Mouse (Mus musculus) erythroid progenitor cell, adult 5-6 weeks (primary cell): ENCODE data around the gene Rbck1. TPM values are rescaled to one million over a fixed set of nuclear protein-coding genes. Genes with fewer than 3 reads are reported as not detected.
"Not testable (repeated sequence)": the region's sequence is repeated elsewhere in the genome, so short reads cannot be mapped to it uniquely, and the experiment has no call there.

Source experiments
- ATAC-seq: replicated peaks from 2 replicates; pipeline ENCODE4 v1.8.0; 2016; ENCODE audit warnings: moderate number of reproducible peaks, mild to moderate bottlenecking, moderate TSS enrichment, inconsistent platforms; ENCODE audit not compliant: poor library complexity, low FRiP score, severe bottlenecking
- total RNA-seq, 2 experiments: library from RNA; stranded (forward) in 1 of 2; stranded (reverse) in 1 of 2; fragments of 150-400 nt in 1 of 2; fragments of 186-747, 209-891 nt in 1 of 2; gene quantifications; 2 replicates each; pipeline versions ENCODE4 v1.2.3 to v1.2.4; 2015 to 2017; ENCODE audit warnings: low replicate concordance in 2 of 2

Gene Rbck1
- total RNA-seq, 2 experiments from 2014 or later = 35.2 to 64.6 TPM

- no peak for ATAC-seq
These were observed 19.5 kb downstream of the Rbck1 start for GRCm38 (mm10) chr2:152312996-152313395.

GRCm38 (mm10) chr2:152307186-152307585, 25.3 kb downstream of the Rbck1 start:
- no peak for ATAC-seq

- ATAC-seq = no peak
These were observed 27.0 kb downstream of the Rbck1 start for GRCm38 (mm10) chr2:152305480-152305879.

- no peak for ATAC-seq
These were observed 28.7 kb downstream of the Rbck1 start for GRCm38 (mm10) chr2:152303781-152304180.

GRCm38 (mm10) chr2:152302862-152303261, 29.6 kb downstream of the Rbck1 start:
- no peak for ATAC-seq

GRCm38 (mm10) chr2:152294541-152294940, 37.9 kb downstream of the Rbck1 start:
- ATAC-seq = no peak

GRCm38 (mm10) chr2:152293727-152294475, 38.6 kb downstream of the Rbck1 start, which contains the start of gene Tbc1d20:
TSS of gene Tbc1d20 (plus strand) at chr2:152293828.
- peak; percentile 95 for ATAC-seq

GRCm38 (mm10) chr2:152293179-152293726, 39.2 kb downstream of the Rbck1 start:
- ATAC-seq = peak; percentile 61

GRCm38 (mm10) chr2:152292475-152292874, 40.0 kb downstream of the Rbck1 start:
- no peak for ATAC-seq

- ATAC-seq = not testable (repeated sequence)
These were observed 42.8 kb downstream of the Rbck1 start for GRCm38 (mm10) chr2:152289623-152290022.

GRCm38 (mm10) chr2:152288046-152288445, 44.4 kb downstream of the Rbck1 start:
- no peak for ATAC-seq

GRCm38 (mm10) chr2:152287560-152287959, 44.9 kb downstream of the Rbck1 start:
- no peak for ATAC-seq

- no peak for ATAC-seq
These were observed 51.0 kb downstream of the Rbck1 start for GRCm38 (mm10) chr2:152281407-152281806.

GRCm38 (mm10) chr2:152273639-152274038, 58.8 kb downstream of the Rbck1 start:
- ATAC-seq = no peak

Other genes with a start within 250 kb of the Rbck1 start
- 10.1 and 16.3 TPM in 2 replicates for gene Srxn1, start 227.1 kb downstream of the Rbck1 start, total RNA-seq (2015; ENCODE audit: low replicate concordance)
- gene Srxn1, start 227.1 kb downstream of the Rbck1 start, total RNA-seq (2017; ENCODE audit: low replicate concordance) = 11.5 and 35.3 TPM in 2 replicates
- gene Tcf15, start 189.1 kb downstream of the Rbck1 start, total RNA-seq (2015; ENCODE audit: low replicate concordance) = not detected in 2 replicates
- gene Tcf15, start 189.1 kb downstream of the Rbck1 start, total RNA-seq (2017; ENCODE audit: low replicate concordance) = not detected in 2 replicates
- gene Csnk2a1, start 105.8 kb downstream of the Rbck1 start, total RNA-seq (2015; ENCODE audit: low replicate concordance) = 51.2 and 70.4 TPM in 2 replicates
- gene Csnk2a1, start 105.8 kb downstream of the Rbck1 start, total RNA-seq (2017; ENCODE audit: low replicate concordance) = 78.8 and 93.5 TPM in 2 replicates
- gene Tbc1d20, start 38.8 kb downstream of the Rbck1 start, total RNA-seq (2015; ENCODE audit: low replicate concordance) = 9.0 and 15.5 TPM in 2 replicates
- gene Tbc1d20, start 38.8 kb downstream of the Rbck1 start, total RNA-seq (2017; ENCODE audit: low replicate concordance) = 7.4 and 14.3 TPM in 2 replicates
- gene Trib3, start 11.4 kb upstream of the Rbck1 start, total RNA-seq (2015; ENCODE audit: low replicate concordance) = not detected in 2 replicates
- 3.1 TPM in 1 of 2 replicates, not detected in the other for gene Trib3, start 11.4 kb upstream of the Rbck1 start, total RNA-seq (2017; ENCODE audit: low replicate concordance)
- not detected in 2 replicates for gene Nrsn2, start 44.0 kb upstream of the Rbck1 start, total RNA-seq (2015; ENCODE audit: low replicate concordance)
- not detected in 2 replicates for gene Nrsn2, start 44.0 kb upstream of the Rbck1 start, total RNA-seq (2017; ENCODE audit: low replicate concordance)
- gene Sox12, start 65.4 kb upstream of the Rbck1 start, total RNA-seq (2015; ENCODE audit: low replicate concordance) = 4.0 and 4.2 TPM in 2 replicates
- 0.39 and 0.83 TPM in 2 replicates for gene Sox12, start 65.4 kb upstream of the Rbck1 start, total RNA-seq (2017; ENCODE audit: low replicate concordance)
- gene Zcchc3, start 82.4 kb upstream of the Rbck1 start, total RNA-seq (2015; ENCODE audit: low replicate concordance) = 6.8 and 9.6 TPM in 2 replicates
- gene Zcchc3, start 82.4 kb upstream of the Rbck1 start, total RNA-seq (2017; ENCODE audit: low replicate concordance) = 4.9 and 5.4 TPM in 2 replicates
- gene 6820408C15Rik, start 82.9 kb upstream of the Rbck1 start, total RNA-seq (2015; ENCODE audit: low replicate concordance) = not detected in 2 replicates
- gene 6820408C15Rik, start 82.9 kb upstream of the Rbck1 start, total RNA-seq (2017; ENCODE audit: low replicate concordance) = 1.0 TPM in 1 of 2 replicates, not detected in the other
- gene Defb23, start 132.0 kb upstream of the Rbck1 start, total RNA-seq (2015; ENCODE audit: low replicate concordance) = not detected in 2 replicates
- not detected in 2 replicates for gene Defb23, start 132.0 kb upstream of the Rbck1 start, total RNA-seq (2017; ENCODE audit: low replicate concordance)
- not detected in 2 replicates for gene Defb20, start 144.4 kb upstream of the Rbck1 start, total RNA-seq (2015; ENCODE audit: low replicate concordance)
- gene Defb20, start 144.4 kb upstream of the Rbck1 start, total RNA-seq (2017; ENCODE audit: low replicate concordance) = not detected in 2 replicates
- gene Defb22, start 157.5 kb upstream of the Rbck1 start, total RNA-seq (2015; ENCODE audit: low replicate concordance) = not detected in 2 replicates
- gene Defb22, start 157.5 kb upstream of the Rbck1 start, total RNA-seq (2017; ENCODE audit: low replicate concordance) = not detected in 2 replicates
- not detected in 2 replicates for gene Defb26, start 179.0 kb upstream of the Rbck1 start, total RNA-seq (2015; ENCODE audit: low replicate concordance)
- gene Defb26, start 179.0 kb upstream of the Rbck1 start, total RNA-seq (2017; ENCODE audit: low replicate concordance) = not detected in 2 replicates
- not detected in 2 replicates for gene Defb28, start 185.6 kb upstream of the Rbck1 start, total RNA-seq (2015; ENCODE audit: low replicate concordance)
- not detected in 2 replicates for gene Defb28, start 185.6 kb upstream of the Rbck1 start, total RNA-seq (2017; ENCODE audit: low replicate concordance)
- not detected in 2 replicates for gene Defb29, start 207.4 kb upstream of the Rbck1 start, total RNA-seq (2015; ENCODE audit: low replicate concordance)
- not detected in 2 replicates for gene Defb29, start 207.4 kb upstream of the Rbck1 start, total RNA-seq (2017; ENCODE audit: low replicate concordance)
- not detected in 2 replicates for gene Gm17416, start 236.7 kb upstream of the Rbck1 start, total RNA-seq (2015; ENCODE audit: low replicate concordance)
- gene Gm17416, start 236.7 kb upstream of the Rbck1 start, total RNA-seq (2017; ENCODE audit: low replicate concordance) = not detected in 2 replicates
- gene Defb21, start 240.1 kb upstream of the Rbck1 start, total RNA-seq (2015; ENCODE audit: low replicate concordance) = not detected in 2 replicates
- not detected in 2 replicates for gene Defb21, start 240.1 kb upstream of the Rbck1 start, total RNA-seq (2017; ENCODE audit: low replicate concordance)
- not detected in 2 replicates for gene Defb19, start 247.7 kb upstream of the Rbck1 start, total RNA-seq (2015; ENCODE audit: low replicate concordance)
- not detected in 2 replicates for gene Defb19, start 247.7 kb upstream of the Rbck1 start, total RNA-seq (2017; ENCODE audit: low replicate concordance)